Mouse (Mus musculus) T-helper 1 cell (primary cell): ENCODE data around the gene Efnb1.

Experiments
- in situ Hi-C: fragments of 300-600 bp; cut with MboI, MseI; formaldehyde crosslinking; loops from one replicate; pipeline ENCODE4 v1.15.1; 2025; ENCODE audit warnings: high pct_unique_total_duplicates

Gene Efnb1

DNA sequence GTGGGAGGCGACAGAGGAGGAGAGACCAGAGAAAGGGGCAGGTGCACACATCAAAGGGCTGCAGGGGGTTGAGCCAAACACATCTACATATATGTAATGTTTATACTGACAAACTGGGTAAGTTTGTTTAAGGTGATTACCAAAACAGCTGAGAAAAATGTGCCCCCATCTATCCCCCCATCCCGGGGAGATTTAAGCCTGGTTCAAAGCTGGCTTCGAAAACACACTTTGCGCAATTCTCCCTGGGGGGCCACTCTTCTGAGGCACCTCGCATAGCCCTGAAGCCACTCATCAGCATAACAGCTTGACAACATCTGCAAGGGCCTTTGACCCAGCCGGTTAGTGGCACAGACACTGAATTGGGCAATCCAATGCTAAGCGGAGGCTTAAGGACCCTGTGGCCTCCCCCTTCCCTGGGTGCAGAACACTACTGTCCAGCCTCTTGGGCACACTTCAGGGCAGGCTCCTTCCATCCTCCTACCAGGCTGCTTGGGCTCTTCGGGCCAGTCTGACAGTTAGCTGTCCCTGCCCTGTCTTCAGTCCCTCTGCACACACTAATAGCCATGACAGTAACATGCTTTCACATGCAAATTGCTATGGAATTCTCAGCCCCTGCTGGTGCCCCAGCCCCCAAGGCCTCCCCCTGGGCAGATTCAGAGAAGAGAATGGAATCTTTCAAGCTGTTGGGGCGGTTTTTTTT lies 16.8 kb downstream of the Efnb1 start:
- in situ Hi-C loops, result no loop called here

DNA sequence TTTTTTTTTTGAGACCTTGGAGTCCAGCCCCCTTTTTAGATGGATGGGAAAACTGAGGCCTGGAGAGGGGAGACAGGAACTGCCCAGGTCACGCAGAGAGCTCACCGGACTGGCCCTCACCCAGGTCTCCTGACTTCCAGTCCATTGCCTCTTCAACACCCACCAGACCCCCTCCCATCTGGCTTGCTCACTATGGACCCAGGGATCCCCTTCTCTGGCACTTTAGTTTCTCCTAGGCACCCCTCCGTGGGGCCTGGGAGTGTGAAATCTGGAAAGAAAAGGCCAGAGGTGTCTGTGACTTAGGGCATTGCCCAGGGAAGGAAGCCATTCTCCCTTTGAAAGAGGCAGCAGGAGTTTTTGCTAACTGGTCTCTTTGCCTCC lies 17.3 kb downstream of the Efnb1 start:
- in situ Hi-C loops, result no loop called here

DNA sequence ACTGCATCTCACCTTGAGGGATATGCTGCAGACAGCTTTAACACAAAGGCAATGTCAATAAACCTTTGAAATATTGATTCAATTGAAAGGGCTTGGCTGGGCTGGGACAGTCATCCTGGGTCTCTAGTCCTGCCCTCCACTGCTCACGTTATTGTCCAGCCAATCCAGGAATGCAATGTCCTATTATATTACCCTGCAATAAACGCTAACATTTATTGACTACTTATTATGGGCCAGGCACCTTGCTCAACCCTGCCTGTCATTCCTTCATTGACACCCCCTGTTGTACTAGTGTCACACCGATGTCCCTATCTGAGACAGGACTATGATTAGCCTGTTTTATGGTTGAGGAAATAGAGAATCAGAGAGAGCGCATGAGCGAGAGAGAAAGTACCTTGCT lies 18.4 kb downstream of the Efnb1 start:
- in situ Hi-C loops, result no loop called here

DNA sequence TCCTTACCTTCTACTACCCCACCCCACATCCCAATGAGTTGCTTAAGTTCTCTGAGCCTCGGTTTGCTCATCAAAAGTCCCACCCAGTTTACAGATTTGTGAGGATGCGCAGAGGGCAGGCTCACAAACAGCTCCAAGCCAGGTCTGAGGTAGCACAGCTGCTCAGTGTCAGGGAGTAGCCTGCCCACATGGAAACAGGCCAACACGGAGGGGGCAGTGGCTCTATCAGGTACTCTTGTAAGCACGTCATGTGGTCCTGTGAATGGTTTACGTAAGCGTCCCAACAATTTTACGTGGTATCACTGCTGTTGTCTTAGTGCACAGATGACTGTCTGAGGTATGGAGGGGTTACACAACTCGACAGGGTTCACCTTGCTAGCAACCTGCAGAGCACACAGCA lies 23.1 kb downstream of the Efnb1 start:
- in situ Hi-C loops, result no loop called here

DNA sequence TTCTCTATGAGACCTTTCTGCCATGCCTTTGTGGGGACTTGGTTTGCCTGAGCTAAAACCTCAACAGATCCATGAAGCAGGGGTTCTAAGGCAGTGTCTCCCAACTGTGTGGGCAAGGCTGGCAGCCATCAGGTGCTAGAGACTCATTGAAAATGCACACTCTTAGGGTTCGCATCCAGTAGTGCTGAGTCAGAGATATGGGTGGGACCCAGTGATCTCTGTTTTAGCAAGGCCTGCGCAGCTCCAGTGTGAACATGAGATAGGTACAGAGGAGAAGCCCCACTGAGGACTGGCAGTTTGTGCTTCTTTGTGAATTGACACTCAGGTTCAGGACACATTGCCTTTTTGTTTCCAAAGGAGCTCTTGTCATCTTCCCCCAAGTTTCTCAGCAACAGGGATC lies 28.2 kb downstream of the Efnb1 start:
- in situ Hi-C loops, result no loop called here

DNA sequence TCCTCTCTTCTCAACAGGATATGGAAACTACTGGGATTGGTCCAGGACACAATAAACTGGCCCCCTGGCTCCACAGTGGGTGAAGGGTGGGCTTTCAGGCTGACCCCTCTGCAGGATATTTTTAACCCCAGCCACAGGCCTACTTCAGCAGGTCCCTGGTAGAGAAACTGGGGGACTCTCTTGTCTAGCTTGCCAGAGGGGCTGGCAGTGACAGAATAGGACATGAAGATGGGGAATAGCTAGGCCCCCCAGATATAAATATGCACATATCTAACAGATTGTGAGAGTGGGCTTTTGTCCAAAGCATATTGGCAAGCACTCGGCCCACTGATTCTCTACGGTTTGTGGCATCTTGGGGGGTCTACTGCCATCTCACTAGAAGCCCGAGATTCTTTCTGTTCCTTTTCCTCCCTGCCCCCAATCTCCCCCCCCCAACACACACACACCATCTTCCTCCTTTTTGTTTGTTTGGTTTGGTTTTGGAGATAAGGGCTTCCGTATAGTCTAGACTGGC lies 29.0 kb downstream of the Efnb1 start:
- in situ Hi-C loops, result no loop called here

DNA sequence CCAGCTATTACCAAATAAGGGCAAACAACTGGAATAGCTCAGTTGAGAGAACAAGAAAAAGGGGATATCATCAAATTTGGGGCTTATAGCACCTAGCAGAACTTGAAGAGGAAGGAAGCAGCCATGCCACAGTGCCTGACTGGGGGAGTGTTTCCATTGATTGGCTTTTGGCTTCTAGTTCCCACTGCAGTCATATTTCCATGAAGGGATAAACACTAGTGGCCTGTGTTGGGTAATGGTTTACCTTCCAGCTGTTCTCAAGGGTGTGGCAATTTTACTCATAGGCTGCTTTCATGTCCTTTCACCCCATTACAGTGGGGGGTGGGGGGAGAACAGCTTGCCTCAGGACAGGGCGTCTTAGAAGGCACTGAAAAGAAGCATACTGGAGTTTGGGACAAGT lies 31.1 kb downstream of the Efnb1 start:
- in situ Hi-C loops, result no loop called here

DNA sequence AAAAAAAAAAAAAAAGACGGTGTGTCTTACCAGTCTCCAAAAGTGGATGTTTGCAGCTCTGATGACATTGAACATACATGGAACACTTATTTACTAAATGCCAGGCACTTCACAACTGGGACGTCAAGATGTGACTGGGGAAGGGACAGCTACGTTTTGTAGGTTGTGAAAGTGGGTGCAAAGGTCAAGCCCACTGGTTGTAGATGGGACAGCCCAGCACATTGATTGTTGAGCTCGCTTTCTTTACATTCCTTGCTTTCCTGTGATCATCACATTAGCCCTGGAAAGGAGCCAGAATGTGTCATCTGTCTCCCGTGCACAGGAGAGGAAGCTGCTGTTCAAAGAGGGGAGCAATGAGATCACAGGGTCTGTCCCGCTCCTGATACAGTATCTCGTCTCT lies 31.6 kb downstream of the Efnb1 start:
- in situ Hi-C loops, result no loop called here

DNA sequence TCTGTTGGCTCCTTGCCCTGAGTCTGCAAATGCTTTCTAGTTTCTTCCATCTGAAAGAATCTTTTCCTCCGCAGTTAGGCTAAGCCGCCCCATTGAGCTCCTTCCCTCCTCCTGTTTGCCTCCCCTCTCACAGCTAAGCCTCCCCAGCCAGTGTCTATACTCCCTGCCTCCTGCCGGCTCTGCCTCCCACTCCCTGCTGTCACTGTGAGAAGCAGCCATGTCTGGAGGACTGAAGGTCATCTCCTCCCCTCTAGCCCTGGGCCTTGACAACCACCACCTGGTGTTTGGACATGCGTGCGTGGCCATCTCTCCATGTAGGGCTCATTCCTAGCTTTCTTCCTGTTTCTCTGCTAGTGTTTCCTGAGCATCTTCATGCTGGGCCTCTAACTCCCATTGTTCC lies 36.4 kb downstream of the Efnb1 start:
- in situ Hi-C loops, result no loop called here

DNA sequence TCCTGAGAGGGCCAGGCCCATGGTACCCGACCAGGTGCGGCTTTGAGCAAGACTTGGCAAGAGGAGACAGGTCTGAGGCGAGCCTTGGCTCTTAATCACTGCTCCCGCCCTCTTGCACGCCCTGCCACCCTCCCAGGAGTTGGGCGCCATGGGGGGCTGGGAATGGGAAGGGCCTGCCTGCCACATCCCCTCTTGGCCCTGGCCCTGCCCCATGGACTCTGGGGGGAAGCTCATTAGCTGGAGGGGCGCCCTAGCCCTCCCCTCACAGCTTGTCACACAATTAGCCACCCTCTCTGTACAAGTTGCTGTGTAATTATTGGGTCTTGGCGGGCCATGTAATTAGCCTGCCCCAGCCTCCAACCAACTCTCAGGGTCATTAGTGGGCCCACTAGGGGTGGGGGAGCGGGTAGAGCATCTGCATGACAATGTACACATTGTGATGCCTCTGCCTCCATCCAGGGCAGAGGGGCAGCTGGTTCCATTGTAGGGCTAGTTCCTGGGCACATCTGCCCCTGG lies 49.2 kb downstream of the Efnb1 start:
- in situ Hi-C loops, result no loop called here

DNA sequence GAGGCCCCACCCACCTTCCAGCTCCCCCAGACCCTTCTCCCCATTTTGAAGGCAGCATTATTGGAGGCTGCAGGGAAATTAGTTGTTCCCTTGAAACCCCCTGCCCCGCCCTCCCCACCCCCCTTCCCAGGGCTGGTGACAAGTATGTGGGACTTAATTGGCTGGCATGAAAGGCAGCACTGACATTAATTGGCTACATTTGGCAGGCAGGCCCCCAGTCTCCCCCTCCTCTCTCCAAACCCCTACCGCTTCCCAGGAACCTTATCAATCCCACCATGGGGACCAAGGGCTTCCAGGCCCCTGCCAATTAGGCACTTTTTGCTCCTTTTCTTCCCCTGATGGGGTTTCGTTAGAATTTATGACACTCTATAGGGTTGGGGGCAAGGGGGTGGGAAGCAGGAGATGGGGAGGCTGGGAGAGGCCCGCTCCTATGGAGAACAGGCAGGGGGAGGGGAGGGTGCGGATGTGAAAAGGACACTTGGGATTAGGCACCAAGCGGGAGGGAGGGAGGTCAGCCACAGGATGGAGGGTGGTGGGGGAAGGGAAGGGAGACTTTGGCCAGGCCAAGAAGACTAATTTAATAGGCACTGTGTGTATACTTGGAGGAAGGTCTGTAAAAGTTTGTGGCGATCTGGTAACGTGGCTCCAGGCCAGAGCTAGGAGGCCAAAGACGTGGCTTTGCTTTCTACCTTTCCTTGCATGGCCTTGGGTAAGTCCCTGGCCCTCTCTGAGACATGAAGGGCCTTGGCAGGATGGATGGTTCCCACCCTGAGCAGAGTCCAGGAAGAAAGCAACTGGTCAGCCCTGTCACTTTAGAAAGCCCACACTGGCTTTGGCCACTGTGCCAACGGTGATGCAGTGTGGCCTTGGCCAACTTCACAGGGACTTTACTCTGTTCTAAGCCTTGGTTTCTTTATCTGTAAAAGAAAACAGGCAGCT lies 50.8 kb downstream of the Efnb1 start:
- in situ Hi-C loops, result no loop called here

DNA sequence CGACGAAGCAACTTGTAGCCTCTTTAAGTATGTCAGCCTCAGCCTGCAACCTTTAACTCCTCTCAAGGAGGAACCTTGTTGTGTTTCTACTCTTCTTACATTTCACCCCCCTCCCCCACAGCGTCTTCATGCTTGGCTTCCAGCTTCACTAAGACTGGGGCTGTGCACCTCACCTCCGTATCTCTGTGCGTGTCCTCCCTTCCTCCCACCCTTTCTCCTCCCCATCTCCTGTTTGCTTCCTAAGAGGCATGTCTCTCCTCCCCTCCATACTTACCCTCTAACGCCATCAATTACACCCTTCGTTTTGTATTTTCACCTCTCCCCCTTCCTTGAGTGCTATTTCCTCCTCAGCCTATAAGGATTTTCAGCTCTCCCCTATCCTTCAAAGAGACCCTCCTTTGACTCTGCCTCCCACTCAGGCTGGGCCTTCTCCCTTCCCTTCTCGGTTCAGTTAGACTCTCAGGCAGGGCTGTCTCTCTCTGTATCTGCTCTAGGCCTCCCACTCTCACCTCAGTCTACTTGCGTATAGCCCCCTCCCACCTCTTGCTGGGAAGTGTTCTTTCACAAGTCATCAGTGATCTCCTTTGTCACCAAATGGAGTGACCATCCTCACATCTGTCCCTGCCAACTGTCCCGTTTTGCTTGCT lies 55.6 kb downstream of the Efnb1 start:
- in situ Hi-C loops, result no loop called here

DNA sequence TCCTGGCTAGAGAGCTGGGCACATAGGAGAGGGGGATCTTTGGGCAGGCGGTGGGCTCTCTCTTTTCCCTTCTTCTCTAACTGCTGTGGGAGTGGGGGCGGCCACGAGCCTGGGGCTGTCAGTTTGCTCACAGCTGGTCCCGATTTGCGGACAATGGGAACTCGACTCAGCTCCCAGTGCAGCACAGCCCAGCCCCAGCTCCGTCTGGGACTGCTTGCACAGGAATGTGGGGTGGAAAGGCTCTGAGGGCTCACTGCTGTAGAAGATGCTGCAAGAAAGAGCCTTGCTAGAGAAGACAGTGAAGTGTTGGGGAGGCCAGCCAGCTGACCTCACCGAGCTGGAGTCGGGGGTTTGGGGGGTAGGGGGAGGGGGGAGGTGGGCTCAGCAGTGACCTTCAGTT lies 61.0 kb downstream of the Efnb1 start:
- in situ Hi-C loops, result no loop called here

DNA sequence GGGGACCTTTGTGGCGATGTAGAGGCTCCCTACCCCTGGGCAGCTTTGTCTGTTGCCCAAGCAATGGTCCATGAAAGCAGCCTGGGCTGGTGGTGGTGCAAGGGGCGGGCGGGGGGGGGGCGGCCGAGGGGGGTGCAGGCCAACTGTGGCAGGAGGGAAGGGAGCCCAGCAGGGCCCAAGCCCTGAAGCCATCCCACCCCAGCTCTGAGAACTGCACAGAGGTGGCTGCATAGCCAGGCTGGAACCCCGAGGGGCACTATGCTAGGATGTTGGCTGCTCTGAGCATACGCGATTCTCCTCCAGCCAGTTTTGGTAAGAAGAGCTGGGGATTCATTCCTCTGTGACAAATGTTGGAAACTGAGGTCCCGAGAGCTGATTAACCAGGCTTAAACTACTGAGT lies 62.6 kb downstream of the Efnb1 start:
- in situ Hi-C loops, result no loop called here
